Mouse (Mus musculus) lung, postnatal 0 days (tissue): Measurements from ENCODE around the gene Rnft2.

Experiments used
- CTCF ChIP-seq: IDR thresholded peaks from 2 replicates; pipeline ENCODE4 v1.5.1; 2016; ENCODE audit warnings: antibody characterized with exemption, mild to moderate bottlenecking
- EP300 ChIP-seq: IDR thresholded peaks from 2 replicates; pipeline ENCODE4 v1.6.1; 2016; ENCODE audit warnings: antibody characterized with exemption, mild to moderate bottlenecking, control low read depth

DNA sequence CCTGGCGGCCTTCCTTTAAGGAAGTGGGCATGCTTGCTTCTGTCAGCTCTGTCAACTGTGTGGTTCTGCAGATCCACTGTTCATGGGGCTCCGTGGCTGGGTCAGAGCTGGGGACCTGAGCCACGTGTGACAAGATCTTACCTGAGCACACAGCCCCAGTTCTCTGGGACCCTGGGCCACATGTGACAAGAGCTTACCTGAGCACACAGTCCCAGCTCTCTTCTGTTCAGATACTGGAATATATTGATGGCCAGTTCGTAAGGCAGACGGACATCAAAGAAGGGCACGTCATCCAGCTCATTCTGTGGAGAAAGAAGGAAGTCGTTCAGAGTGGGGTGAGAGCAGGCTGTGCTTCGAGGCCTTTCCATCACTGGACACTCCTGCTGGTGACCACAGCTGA, 102.4 kb downstream of the Rnft2 start:
- TF ChIP-seq CTCF (no peak), EP300 (no peak)
